Mouse (Mus musculus) heart, postnatal 25 days (tissue): ENCODE results near the gene Olfr1166. TPM values are rescaled to one million over a fixed set of nuclear protein-coding genes. Genes with fewer than 3 reads are reported as not detected.
"Not testable (repeated sequence)": the region's sequence is repeated elsewhere in the genome, so short reads cannot be mapped to it uniquely, and the experiment has no call there.

ENCODE experiments used
- DNase-seq: peaks from one replicate; pipeline ENCODE4 v3.0.0; 2022; ENCODE audit warnings: low spot score
- intact Hi-C: fragments of 180-260 bp; cut with DNase I; formaldehyde crosslinking; loops from one replicate; pipeline ENCODE4 v1.15.1; 2025
- total RNA-seq, 2 experiments: library from RNA; stranded (reverse); gene quantifications; 2 replicates each; pipeline ENCODE4 v1.2.3; 2021

Olfr1166 gene
- not detected for total RNA-seq

DNA sequence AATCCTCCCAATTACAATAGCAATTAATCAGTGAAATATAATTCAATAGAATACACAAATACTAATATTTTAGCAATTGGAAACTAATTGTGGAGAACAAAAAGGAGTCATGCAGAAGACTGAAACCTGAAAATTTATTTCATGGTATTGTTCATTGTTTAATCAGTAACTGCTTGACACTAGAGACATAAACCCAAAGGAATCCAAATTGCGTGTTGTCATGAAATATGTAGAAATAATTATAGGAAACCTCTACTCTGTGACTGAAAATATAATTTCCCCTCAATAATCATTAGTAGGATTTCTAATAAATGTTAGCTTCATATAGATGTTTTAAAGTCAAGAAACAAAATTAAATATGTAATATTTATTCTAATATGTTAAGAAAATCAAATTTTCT lies at the start of gene Olfr1166:
Gene Olfr1166 (minus strand): TSS at position 101 of the 400 bp plus-strand sequence.
- no peak for DNase-seq
- intact Hi-C loops = no loop called here

- intact Hi-C loops = not testable (repeated sequence)
Observed at GRCm38 (mm10) chr2:88155093-88155492, 27.0 kb upstream of the Olfr1166 start, which contains the start of gene Olfr1167. Olfr1167 (minus strand) TSS chr2:88155193.

DNA sequence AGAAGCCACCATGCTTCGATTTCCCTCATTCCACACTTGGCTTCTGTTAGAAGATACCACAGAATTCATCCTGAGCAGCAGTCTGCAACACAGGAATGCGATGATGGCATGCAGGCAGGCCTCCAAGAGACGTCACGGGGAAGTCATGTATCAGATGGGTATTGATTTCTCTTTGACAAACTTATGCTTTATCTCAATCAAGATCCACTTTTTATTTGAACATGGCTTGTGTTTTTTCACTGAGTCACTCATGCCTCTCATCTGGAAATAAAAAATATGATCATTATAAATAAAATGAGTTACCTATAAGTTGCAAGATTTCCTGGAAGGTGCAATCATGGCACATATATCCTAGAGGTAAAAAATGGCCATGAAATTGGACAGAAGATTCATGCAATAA lies 34.2 kb downstream of the Olfr1166 start, which contains the start of gene Olfr1164:
Gene Olfr1164 (minus strand): TSS at position 101 of the 400 bp plus-strand sequence.
- no peak for DNase-seq
- intact Hi-C loops = no loop called here

More at GRCm38 (mm10) chr2:88155093-88155492, 27.0 kb upstream of the Olfr1166 start, which contains the start of gene Olfr1167:
- not testable (repeated sequence) for DNase-seq

Other genes with a start within 250 kb of the Olfr1166 start
- gene Olfr1153, start 233.3 kb downstream of the Olfr1166 start, total RNA-seq = not detected
- not detected for gene Olfr1154, start 223.1 kb downstream of the Olfr1166 start, total RNA-seq
- not detected for gene Olfr1155, start 183.1 kb downstream of the Olfr1166 start, total RNA-seq
- not detected for gene Olfr1156, start 175.2 kb downstream of the Olfr1166 start, total RNA-seq
- not detected for gene Olfr1157, start 160.0 kb downstream of the Olfr1166 start, total RNA-seq
- gene Olfr74, start 153.6 kb downstream of the Olfr1166 start, total RNA-seq = not detected
- gene Olfr1158, start 138.2 kb downstream of the Olfr1166 start, total RNA-seq = not detected
- gene Olfr1160, start 120.0 kb downstream of the Olfr1166 start, total RNA-seq = not detected
- not detected for gene Olfr1161, start 105.5 kb downstream of the Olfr1166 start, total RNA-seq
- not detected for gene Olfr73, start 90.6 kb downstream of the Olfr1166 start, total RNA-seq
- not detected for gene Olfr1162, start 77.1 kb downstream of the Olfr1166 start, total RNA-seq
- not detected for gene Olfr1163, start 56.4 kb downstream of the Olfr1166 start, total RNA-seq
- gene Olfr1164, start 34.3 kb downstream of the Olfr1166 start, total RNA-seq = not detected
- gene Olfr1167, start 26.9 kb upstream of the Olfr1166 start, total RNA-seq = not detected
- not detected for gene Olfr1168, start 53.6 kb upstream of the Olfr1166 start, total RNA-seq
- gene Olfr1170, start 100.1 kb upstream of the Olfr1166 start, total RNA-seq = not detected
- not detected for gene Olfr1173, start 151.6 kb upstream of the Olfr1166 start, total RNA-seq
- not detected for gene Olfr1174-ps, start 186.9 kb upstream of the Olfr1166 start, total RNA-seq
- gene Olfr1175-ps, start 198.9 kb upstream of the Olfr1166 start, total RNA-seq = not detected
- gene Olfr1176, start 208.4 kb upstream of the Olfr1166 start, total RNA-seq = not detected
- not detected for gene Olfr1177-ps, start 218.2 kb upstream of the Olfr1166 start, total RNA-seq